Mouse (Mus musculus): ENCODE data around the gene Bcl11b.

GRCm38 (mm10) chr12:107975479-107975896, 27.9 kb downstream of the Bcl11b start:
- no peak for TF ChIP-seq PAX5 (IDR thresholded peaks at IDR 0.05; ENCODE audit: low read length)
- no peak for TF ChIP-seq JUN (IDR thresholded peaks at IDR 0.05; ENCODE audit: insufficient read depth, low read depth, low read length)
- no peak for TF ChIP-seq EP300 (IDR thresholded peaks at IDR 0.05; ENCODE audit: low read length)
- no peak for TF ChIP-seq UBTF (IDR thresholded peaks at IDR 0.05; ENCODE audit: low read depth, low read length)
- TF ChIP-seq NELFE (IDR thresholded peaks at IDR 0.05; ENCODE audit: low read depth, low read length) = no peak
- TF ChIP-seq USF2 (conservative IDR thresholded peaks at IDR 0.05; ENCODE audit: low read depth, low read length) = no peak
- TF ChIP-seq SIN3A (IDR thresholded peaks at IDR 0.05; ENCODE audit: low read length) = no peak
- TF ChIP-seq CTCF (conservative IDR thresholded peaks at IDR 0.05 in 1 of 2, IDR thresholded peaks at IDR 0.05 in 1 of 2; ENCODE audit: low read depth in 2 of 2, low read length in 2 of 2) = no peak
- no peak for TF ChIP-seq POLR2A (IDR thresholded peaks at IDR 0.05; ENCODE audit: low read depth, low read length)
- TF ChIP-seq MAFK (IDR thresholded peaks at IDR 0.05; ENCODE audit: insufficient replicate concordance, low read length) = no peak
- TF ChIP-seq CHD1 (IDR thresholded peaks at IDR 0.05; ENCODE audit: low read depth, low read length) = no peak
- no peak for TF ChIP-seq ZMIZ1 (IDR thresholded peaks at IDR 0.05; ENCODE audit: low read depth, low read length)
- no peak for TF ChIP-seq ZC3H11A (IDR thresholded peaks at IDR 0.05; ENCODE audit: low read depth, low read length)
